14 mouse cellular contexts compared by ENCODE assay signal in genomic region chr14:57343057-57343750, GRCm38 (mm10). TPM values are rescaled to one million over a fixed set of nuclear protein-coding genes. Genes with fewer than 3 reads are reported as not detected.
DNase-seq lines count a peak whose midpoint lies in the region; ATAC-seq lines count a peak whose summit lies in the region.
"Had no signal": no experiment of that assay in that cellular context is flagged by ENCODE, and none has a peak within 500 bp of the region (broad histone marks: within the 10 kb centered on the region; RNA-seq: fewer than 3 reads in every experiment).

No protein-coding gene starts in this region.

- DNase-seq in embryo, embryonic 10.5 days (ENCODE audit: low spot score): peak; percentile 42
- no peak for DNase-seq in embryo, embryonic 9.5 days (ENCODE audit: extremely low spot score)
- peak; percentile 20 for DNase-seq in hindbrain, embryonic 10.5 days (ENCODE audit: low spot score)
- DNase-seq in Muller cell, postnatal 12 days (ENCODE audit: inconsistent ontology term): peak; percentile 7
- DNase-seq in cerebellum, adult 11-12 months: no peak
- DNase-seq in urinary bladder, postnatal 4 days (ENCODE audit: low spot score in 2 of 2): no peak
- DNase-seq: adrenal gland, postnatal 36 days; cerebellum, adult 2 months; gastrocnemius, postnatal 36 days had no signal

- no peak overlapping the region for H3K4me3 ChIP-seq in hindbrain, embryonic 10.5 days
- H3K4me3 ChIP-seq in hindbrain, embryonic 12.5 days: no peak overlapping the region
- H3K4me3 ChIP-seq in kidney, embryonic 15.5 days (replicated peaks): no peak overlapping the region
- H3K4me3 ChIP-seq: embryonic facial prominence, embryonic 12.5 days had no signal

- H3K27ac ChIP-seq in hindbrain, embryonic 10.5 days: peak overlapping the region; percentile 37; the same call in 1 of the 2 replicates
- H3K27ac ChIP-seq in hindbrain, embryonic 12.5 days: no peak overlapping the region
- H3K27ac ChIP-seq in kidney, embryonic 15.5 days: no peak overlapping the region
- H3K27ac ChIP-seq: embryonic facial prominence, embryonic 12.5 days; liver, embryonic 14.5 days had no signal

- H3K4me1 ChIP-seq in hindbrain, embryonic 10.5 days (replicated peaks): peaks cover 36% of the 10 kb centered on the region
- peaks cover 16% of the 10 kb centered on the region for H3K4me1 ChIP-seq in hindbrain, embryonic 12.5 days
- peaks cover 36% of the 10 kb centered on the region for H3K4me1 ChIP-seq in kidney, embryonic 15.5 days

- H3K4me2 ChIP-seq in hindbrain, embryonic 12.5 days (replicated peaks): no peak overlapping the region
- H3K4me2 ChIP-seq in kidney, embryonic 15.5 days: no peak overlapping the region
- H3K4me2 ChIP-seq: embryonic facial prominence, embryonic 12.5 days had no signal

- no peak for ATAC-seq in hindbrain, embryonic 12.5 days (ENCODE audit: low FRiP score)
- 0 out of 2 replicates have a peak, but pooled peaks have one; percentile 19 for ATAC-seq in kidney, embryonic 15.5 days (replicated peaks; ENCODE audit: low FRiP score)
- ATAC-seq: forebrain, embryonic 14.5 days had no signal

- no peaks in the 10 kb centered on the region for H3K27me3 ChIP-seq in hindbrain, embryonic 10.5 days (ENCODE audit: insufficient read depth, poor library complexity, severe bottlenecking)
- no peaks in the 10 kb centered on the region for H3K27me3 ChIP-seq in hindbrain, embryonic 12.5 days
- H3K27me3 ChIP-seq in kidney, embryonic 15.5 days: no peaks in the 10 kb centered on the region
- H3K27me3 ChIP-seq: embryonic facial prominence, embryonic 12.5 days had no signal

- H3K9me3 ChIP-seq in hindbrain, embryonic 10.5 days: no peaks in the 10 kb centered on the region
- H3K9me3 ChIP-seq in hindbrain, embryonic 12.5 days (replicated peaks): no peaks in the 10 kb centered on the region
- no peaks in the 10 kb centered on the region; the same call in 1 of the 2 replicates for H3K9me3 ChIP-seq in kidney, embryonic 15.5 days (replicated peaks)

- 39% methylated on average over 15 of the region's 15 CpGs for WGBS in hindbrain, embryonic 10.5 days
- WGBS in hindbrain, embryonic 12.5 days: 36% methylated on average over 15 of the region's 15 CpGs
- WGBS in kidney, embryonic 15.5 days: 50% methylated on average over 15 of the region's 15 CpGs

- no peaks in the 10 kb centered on the region for H3K36me3 ChIP-seq in hindbrain, embryonic 10.5 days
- no peaks in the 10 kb centered on the region for H3K36me3 ChIP-seq in hindbrain, embryonic 12.5 days
- H3K36me3 ChIP-seq in kidney, embryonic 15.5 days: no peaks in the 10 kb centered on the region
- H3K36me3 ChIP-seq: embryonic facial prominence, embryonic 12.5 days had no signal

- no peak overlapping the region for H3K9ac ChIP-seq in hindbrain, embryonic 12.5 days
- H3K9ac ChIP-seq in kidney, embryonic 15.5 days: no peak overlapping the region
- H3K9ac ChIP-seq: embryonic facial prominence, embryonic 12.5 days; liver, embryonic 14.5 days had no signal

RNA-seq across cellular contexts. Expression of gene Cryl1, which starts 55.1 kb away (rescaled TPM):
- 7.7 and 9.6 TPM in 2 replicates for polyA plus RNA-seq in hindbrain, embryonic 10.5 days (2016; fragmentation: Nextera tagmentation; extraction: Ambion mirVana)
- polyA plus RNA-seq in hindbrain, embryonic 12.5 days (2016; fragmentation: Nextera tagmentation; extraction: Ambion mirVana): 10.4 and 11.0 TPM in 2 replicates
- polyA plus RNA-seq in kidney, embryonic 15.5 days (2015; fragmentation: Nextera tagmentation; extraction: Ambion mirVana): 26.8 and 26.9 TPM in 2 replicates

Comparison
In these comparisons a context has a peak if more than half of its experiments do, and no peak if none do; other contexts are left out.
1. DNase-seq: peak in embryo, embryonic 10.5 days (single experiment), hindbrain, embryonic 10.5 days (single experiment) and Muller cell, postnatal 12 days (single experiment); none in embryo, embryonic 9.5 days (single experiment), cerebellum, adult 11-12 months (single experiment) and urinary bladder, postnatal 4 days (0 of 2).